Mouse (Mus musculus): ENCODE data around the gene Ccnl2. TPM values are rescaled to one million over a fixed set of nuclear protein-coding genes. Genes with fewer than 3 reads are reported as not detected.
A peak's percentile ranks its signal among the peaks of the same experiment; 100 is the strongest.

Ccnl2 gene
- 166 and 179 TPM in 2 replicates for polyA plus RNA-seq (2015; fragmentation: Nextera tagmentation; extraction: Ambion mirVana)

DNA sequence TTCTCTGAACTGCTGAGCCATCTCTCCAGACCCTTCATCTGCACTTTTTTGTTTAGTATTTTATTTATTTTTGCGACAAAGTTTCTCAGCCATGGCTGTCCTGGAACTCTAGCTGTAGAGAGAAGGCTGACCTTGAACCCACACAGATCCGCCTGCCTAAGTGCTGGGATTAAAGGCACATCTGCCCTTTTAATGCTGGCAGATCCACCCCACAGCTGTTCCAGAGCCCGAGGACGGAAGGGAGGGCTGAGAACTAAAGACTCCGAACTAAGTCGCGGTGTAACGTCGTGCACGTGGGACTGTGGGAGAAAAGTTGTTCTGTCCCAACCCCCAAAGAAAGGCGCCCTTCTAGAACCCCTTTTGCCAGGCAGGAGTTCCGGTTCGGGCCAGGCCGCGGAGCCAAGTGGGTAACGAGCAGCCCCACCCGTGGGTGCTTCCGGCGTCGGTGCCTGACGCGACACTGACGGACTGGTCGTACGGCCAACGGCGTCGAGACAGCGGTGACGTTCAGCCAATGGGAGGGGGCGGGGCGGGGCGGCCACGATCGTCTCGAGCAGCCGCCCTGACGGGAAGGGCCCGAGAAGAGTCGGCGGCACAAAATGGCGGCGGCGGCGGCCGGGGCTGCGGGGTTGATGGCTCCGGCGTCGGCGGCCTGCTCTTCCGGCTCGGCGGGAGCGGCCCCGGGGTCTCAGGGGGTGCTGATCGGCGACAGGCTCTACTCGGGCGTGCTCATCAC lies at the start of gene Ccnl2:
Gene Ccnl2 (plus strand): TSS at position 561 of the 736 bp plus-strand sequence.
- ATAC-seq = peak; percentile 100

GRCm38 (mm10) chr4:155769496-155769879 lies 42.8 kb upstream of the Ccnl2 start:
- Histone ChIP-seq H3K4me3 (peak overlapping the region; percentile 46), H3K27ac (no peak overlapping the region), H3K36me3 (ENCODE audit: poor library complexity, severe bottlenecking) (no peaks in the 10 kb centered on the region), H3K4me1 (peaks cover 24% of the 10 kb centered on the region), H3K9me3 (replicated peaks) (no peaks in the 10 kb centered on the region), H3K27me3 (peaks cover 31% of the 10 kb centered on the region), H3K4me2 (peak overlapping the region; percentile 71), H3K9ac (peak overlapping the region; percentile 79)
- 67% methylated on average over 5 of the region's 5 CpGs for WGBS
- ATAC-seq = no peak

More for the DNA sequence above, at the start of gene Ccnl2:
- Histone ChIP-seq H3K27me3 (no peaks in the 10 kb centered on the region), H3K36me3 (ENCODE audit: poor library complexity, severe bottlenecking) (peaks cover 76% of the 10 kb centered on the region), H3K4me1 (peaks cover 28% of the 10 kb centered on the region), H3K4me3 (peak within 1 kb of the TSS; percentile 100), H3K9ac (peak within 1 kb of the TSS; percentile 99), H3K27ac (peak within 1 kb of the TSS; percentile 90), H3K9me3 (replicated peaks) (no peaks in the 10 kb centered on the region), H3K4me2 (peak within 1 kb of the TSS; percentile 73)
- WGBS = under 1% methylated on average over 29 of the region's 60 CpGs

DNA sequence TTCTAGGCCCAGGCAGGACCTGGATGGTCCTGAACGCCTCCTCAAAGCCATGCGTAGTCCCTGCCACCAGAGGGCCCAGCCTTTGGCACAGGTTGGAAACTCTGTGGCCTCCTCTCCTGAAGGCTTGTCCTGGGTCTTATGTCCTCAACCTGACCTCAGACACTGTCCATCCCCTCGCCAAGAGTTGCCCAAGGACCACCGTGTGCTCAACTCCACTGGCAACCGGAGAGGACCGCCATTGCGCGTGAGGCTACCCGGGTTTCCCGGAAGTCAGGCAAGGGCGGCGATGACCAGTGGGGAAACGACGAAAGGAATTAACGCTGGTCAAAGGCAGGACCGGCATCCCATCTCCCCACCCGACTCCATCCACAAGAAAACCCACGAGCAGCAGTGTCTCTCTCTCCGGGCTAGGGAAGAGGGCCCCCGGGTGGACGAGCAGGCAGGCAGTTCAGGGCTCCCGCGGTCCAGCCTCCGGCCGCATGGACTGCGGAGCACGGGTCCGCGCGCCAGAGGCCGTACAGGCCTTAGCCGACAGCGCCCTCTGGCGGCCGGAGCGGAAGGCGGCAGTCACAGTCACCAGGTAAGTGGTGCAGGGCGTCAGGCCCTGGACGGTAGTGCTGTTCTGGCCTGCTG lies 42.3 kb upstream of the Ccnl2 start:
- ATAC-seq = peak; percentile 84
- Histone ChIP-seq H3K36me3 (ENCODE audit: poor library complexity, severe bottlenecking) (no peaks in the 10 kb centered on the region), H3K27ac (no peak overlapping the region; the same call in 1 of the 2 replicates), H3K9ac (peak overlapping the region; percentile 79), H3K9me3 (replicated peaks) (no peaks in the 10 kb centered on the region), H3K4me2 (peak overlapping the region; percentile 71), H3K4me3 (peak overlapping the region; percentile 46), H3K27me3 (peaks cover 32% of the 10 kb centered on the region), H3K4me1 (peaks cover 29% of the 10 kb centered on the region)
- WGBS = under 1% methylated on average over 39 of the region's 39 CpGs

DNA sequence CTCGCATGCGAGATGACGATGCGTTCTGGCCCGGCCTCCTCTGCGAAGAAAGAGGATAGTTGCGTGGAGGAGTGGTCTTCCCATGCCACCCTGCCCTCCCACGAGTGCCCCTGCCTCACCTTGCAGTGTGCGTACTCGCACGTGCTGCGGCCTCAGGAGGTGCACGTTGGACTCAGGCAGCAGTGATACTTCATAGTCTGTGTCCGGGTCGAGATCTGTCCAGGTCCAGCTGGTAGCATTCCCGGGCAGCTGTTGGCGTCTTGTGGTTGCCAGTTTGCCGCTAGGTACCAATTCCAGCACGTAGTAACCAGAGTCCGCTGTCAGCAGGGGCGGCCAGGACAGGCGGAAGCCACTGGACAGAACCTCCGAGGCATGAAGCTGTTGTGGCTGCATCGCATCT lies 41.7 kb upstream of the Ccnl2 start:
- no peak; the same call in 1 of the 2 replicates for ATAC-seq
- Histone ChIP-seq H3K4me2 (peak overlapping the region; percentile 71), H3K4me3 (peak overlapping the region; percentile 46), H3K9ac (peak overlapping the region; percentile 79), H3K9me3 (replicated peaks) (no peaks in the 10 kb centered on the region), H3K27ac (no peak overlapping the region), H3K27me3 (peaks cover 38% of the 10 kb centered on the region), H3K36me3 (ENCODE audit: poor library complexity, severe bottlenecking) (no peaks in the 10 kb centered on the region), H3K4me1 (peaks cover 31% of the 10 kb centered on the region)
- WGBS = 41% methylated on average over 24 of the region's 24 CpGs

- Histone ChIP-seq H3K4me2 (no peak overlapping the region), H3K4me1 (peaks cover 31% of the 10 kb centered on the region), H3K9me3 (replicated peaks) (no peaks in the 10 kb centered on the region), H3K27ac (no peak overlapping the region), H3K9ac (no peak overlapping the region), H3K36me3 (ENCODE audit: poor library complexity, severe bottlenecking) (no peaks in the 10 kb centered on the region), H3K27me3 (peaks cover 45% of the 10 kb centered on the region), H3K4me3 (no peak overlapping the region)
- 88% methylated on average over 2 of the region's 2 CpGs for WGBS
- ATAC-seq = no peak
These were observed 40.6 kb upstream of the Ccnl2 start for GRCm38 (mm10) chr4:155771706-155772105.

- Histone ChIP-seq H3K36me3 (ENCODE audit: poor library complexity, severe bottlenecking) (no peaks in the 10 kb centered on the region), H3K27me3 (peaks cover 49% of the 10 kb centered on the region), H3K9ac (no peak overlapping the region), H3K4me1 (peaks cover 31% of the 10 kb centered on the region), H3K4me2 (no peak overlapping the region), H3K4me3 (no peak overlapping the region), H3K9me3 (replicated peaks) (no peaks in the 10 kb centered on the region), H3K27ac (no peak overlapping the region)
- ATAC-seq = no peak
- WGBS = 90% methylated on average over 13 of the region's 13 CpGs
These were observed 39.5 kb upstream of the Ccnl2 start for GRCm38 (mm10) chr4:155772786-155773185.

DNA sequence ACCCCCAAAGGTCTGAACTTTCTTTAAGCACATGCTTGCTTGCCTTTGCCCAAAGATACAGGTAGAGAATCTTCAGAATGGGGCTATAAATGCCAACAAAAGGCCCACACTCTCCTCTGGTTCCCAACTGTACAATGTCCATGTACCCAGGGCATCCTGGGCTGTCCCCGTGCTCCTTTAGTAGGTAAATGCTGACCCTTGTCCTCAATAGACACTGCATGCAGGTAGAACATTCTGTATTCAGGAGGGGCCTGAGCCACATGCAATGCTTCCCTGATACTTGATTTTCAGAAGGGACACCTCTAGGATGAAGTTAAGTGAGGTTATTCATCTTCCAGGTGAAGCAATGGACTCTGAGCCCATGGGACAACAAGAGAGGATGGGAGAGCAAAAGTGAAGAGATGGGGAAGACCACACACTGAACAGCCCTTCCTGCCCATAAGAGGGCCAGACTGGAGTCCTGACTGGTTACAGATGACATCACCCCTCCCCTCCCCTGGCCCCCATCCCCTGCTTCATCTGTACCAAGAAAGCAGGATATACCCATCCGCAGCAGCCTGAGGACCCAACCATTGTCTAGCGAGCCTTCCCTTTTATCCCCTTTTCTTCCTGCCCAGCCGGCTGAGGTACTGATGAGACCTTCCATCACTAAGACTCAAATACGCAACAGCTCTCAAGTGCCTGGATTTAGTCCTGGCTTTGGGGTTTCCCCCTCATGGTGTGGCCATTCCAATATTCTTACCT lies 38.8 kb upstream of the Ccnl2 start:
- no peak for ATAC-seq
- no peak overlapping the region for H3K27ac ChIP-seq
- H3K9me3 ChIP-seq (replicated peaks) = no peaks in the 10 kb centered on the region
- peak overlapping the region; percentile 50 for H3K9ac ChIP-seq
- H3K4me3 ChIP-seq = peak overlapping the region; percentile 36
- 46% methylated on average over 5 of the region's 5 CpGs for WGBS
- peaks cover 31% of the 10 kb centered on the region for H3K4me1 ChIP-seq
- H3K36me3 ChIP-seq (ENCODE audit: poor library complexity, severe bottlenecking) = no peaks in the 10 kb centered on the region
- H3K27me3 ChIP-seq = peaks cover 49% of the 10 kb centered on the region
- peak overlapping the region; percentile 65 for H3K4me2 ChIP-seq

- peaks cover 49% of the 10 kb centered on the region for H3K27me3 ChIP-seq
- peak within 1 kb of the TSS; percentile 36 for H3K4me3 ChIP-seq
- WGBS = under 1% methylated on average over 35 of the region's 35 CpGs
- H3K4me2 ChIP-seq = peak within 1 kb of the TSS; percentile 65
- ATAC-seq = peak; percentile 79
- peak within 1 kb of the TSS; percentile 50 for H3K9ac ChIP-seq
- H3K9me3 ChIP-seq (replicated peaks) = no peaks in the 10 kb centered on the region
- peaks cover 31% of the 10 kb centered on the region for H3K4me1 ChIP-seq
- H3K36me3 ChIP-seq (ENCODE audit: poor library complexity, severe bottlenecking) = no peaks in the 10 kb centered on the region
- no peak within 1 kb of the TSS for H3K27ac ChIP-seq
These were observed 38.0 kb upstream of the Ccnl2 start, which contains the start of gene Vwa1 for GRCm38 (mm10) chr4:155774280-155774754. Gene Vwa1, minus strand, starts transcription at chr4:155774698.

- Histone ChIP-seq H3K4me1 (peaks cover 23% of the 10 kb centered on the region), H3K4me2 (peak overlapping the region; percentile 65), H3K4me3 (peak overlapping the region; percentile 36; the same call in 1 of the 2 replicates), H3K27ac (no peak overlapping the region), H3K9me3 (replicated peaks) (no peaks in the 10 kb centered on the region), H3K9ac (peak overlapping the region; percentile 50; the same call in 1 of the 2 replicates), H3K27me3 (peaks cover 49% of the 10 kb centered on the region), H3K36me3 (ENCODE audit: poor library complexity, severe bottlenecking) (no peaks in the 10 kb centered on the region)
- 56% methylated on average over 9 of the region's 9 CpGs for WGBS
- ATAC-seq = no peak
These were observed 37.1 kb upstream of the Ccnl2 start for GRCm38 (mm10) chr4:155774971-155775740.

GRCm38 (mm10) chr4:155775855-155776254 lies 36.4 kb upstream of the Ccnl2 start:
- no peak overlapping the region for H3K9ac ChIP-seq
- H3K4me3 ChIP-seq = no peak overlapping the region
- 83% methylated on average over 3 of the region's 3 CpGs for WGBS
- H3K36me3 ChIP-seq (ENCODE audit: poor library complexity, severe bottlenecking) = no peaks in the 10 kb centered on the region
- no peaks in the 10 kb centered on the region for H3K9me3 ChIP-seq (replicated peaks)
- H3K27me3 ChIP-seq = peaks cover 49% of the 10 kb centered on the region
- H3K4me1 ChIP-seq = peaks cover 16% of the 10 kb centered on the region
- ATAC-seq = no peak
- H3K27ac ChIP-seq = no peak overlapping the region
- no peak overlapping the region for H3K4me2 ChIP-seq

- WGBS = 70% methylated on average over 2 of the region's 2 CpGs
- H3K4me1 ChIP-seq = peaks cover 16% of the 10 kb centered on the region
- H3K9me3 ChIP-seq (replicated peaks) = no peaks in the 10 kb centered on the region
- H3K36me3 ChIP-seq (ENCODE audit: poor library complexity, severe bottlenecking) = no peaks in the 10 kb centered on the region
- H3K9ac ChIP-seq = no peak overlapping the region
- H3K4me2 ChIP-seq = no peak overlapping the region
- peaks cover 40% of the 10 kb centered on the region for H3K27me3 ChIP-seq
- H3K4me3 ChIP-seq = no peak overlapping the region
- H3K27ac ChIP-seq = peak overlapping the region; percentile 25
- ATAC-seq = no peak
These were observed 35.5 kb upstream of the Ccnl2 start for GRCm38 (mm10) chr4:155776704-155777335.
